Mouse (Mus musculus) left cerebral cortex, postnatal 14 days (tissue): Measurements from ENCODE around the gene Greb1. TPM values are rescaled to one million over a fixed set of nuclear protein-coding genes. Genes with fewer than 3 reads are reported as not detected.

Experiments
- DNase-seq, 2 experiments: peaks; one replicate each; pipeline ENCODE4 v3.0.0; 2021 to 2022; ENCODE audit warnings: low spot score in 2 of 2, mixed read lengths in 1 of 2
- intact Hi-C: fragments of 180-260 bp; cut with DNase I; formaldehyde crosslinking; loops from one replicate; pipeline ENCODE4 v1.15.1; 2025
- total RNA-seq, 2 experiments: library from RNA; stranded (reverse); gene quantifications; 2 replicates each; pipeline ENCODE4 v1.2.3; 2021

Gene Greb1
- total RNA-seq, 2 experiments from 2014 or later: 0.57 to 0.75 TPM

- no peak for DNase-seq
- intact Hi-C loops: no loop called here
Observed at GRCm38 (mm10) chr12:16769601-16770165, 31.0 kb downstream of the Greb1 start.

DNA sequence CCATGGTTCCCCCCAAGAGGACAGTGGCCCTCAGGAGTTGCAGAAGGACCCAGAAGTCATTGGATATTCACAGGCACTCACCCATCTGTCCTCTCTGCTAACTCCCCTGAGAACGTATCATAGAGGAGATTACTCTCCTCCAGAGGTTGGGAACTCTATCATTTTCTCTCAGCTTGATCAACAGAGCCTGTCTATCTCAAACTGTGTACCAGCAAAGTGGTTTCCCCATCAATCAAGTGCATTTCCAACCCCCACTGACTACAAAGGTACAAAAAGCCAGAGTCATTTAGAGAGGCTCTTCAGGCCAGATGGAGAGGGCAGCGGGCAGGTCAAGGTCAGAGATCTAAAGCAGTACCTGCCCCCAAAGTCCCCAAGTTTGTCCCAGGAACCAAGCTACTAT, 32.0 kb downstream of the Greb1 start:
- DNase-seq: no peak
- intact Hi-C loops: no loop called here

- intact Hi-C loops: no loop called here
- no peak for DNase-seq
Observed at GRCm38 (mm10) chr12:16768251-16768650, 32.4 kb downstream of the Greb1 start.

DNA sequence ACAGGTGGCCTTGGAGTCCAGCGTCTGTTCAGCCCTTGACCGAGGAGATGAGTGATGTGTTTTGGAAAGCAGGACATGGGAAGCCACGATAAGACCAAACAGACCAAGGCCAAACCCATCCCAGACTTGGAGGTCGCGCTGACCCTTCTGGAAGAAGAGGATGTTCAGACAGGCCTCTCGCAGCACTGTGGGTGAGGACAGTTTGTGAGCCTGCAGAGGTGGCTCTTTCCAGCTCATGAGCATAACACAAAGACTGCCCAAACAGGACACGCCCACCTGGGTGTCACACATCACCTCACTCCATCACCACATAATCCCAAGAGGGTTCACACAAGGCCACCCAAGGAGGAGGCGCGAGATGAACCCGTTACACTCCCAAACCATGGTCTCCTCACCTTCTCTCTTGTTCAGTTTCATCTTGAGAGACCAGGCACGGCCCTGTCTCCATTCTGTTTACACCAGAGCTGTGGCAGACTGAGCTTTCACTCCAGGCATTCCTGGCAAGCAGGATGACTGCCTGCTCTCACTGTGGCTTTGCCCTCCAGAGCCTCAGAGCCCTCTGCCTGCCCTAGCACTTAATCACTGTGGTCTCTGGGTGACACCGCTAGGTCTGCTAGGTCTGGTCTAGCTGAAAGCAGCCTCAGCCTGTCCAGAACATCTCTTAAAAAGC, 35.8 kb downstream of the Greb1 start:
- DNase-seq: no peak
- intact Hi-C loops: no loop called here

DNA sequence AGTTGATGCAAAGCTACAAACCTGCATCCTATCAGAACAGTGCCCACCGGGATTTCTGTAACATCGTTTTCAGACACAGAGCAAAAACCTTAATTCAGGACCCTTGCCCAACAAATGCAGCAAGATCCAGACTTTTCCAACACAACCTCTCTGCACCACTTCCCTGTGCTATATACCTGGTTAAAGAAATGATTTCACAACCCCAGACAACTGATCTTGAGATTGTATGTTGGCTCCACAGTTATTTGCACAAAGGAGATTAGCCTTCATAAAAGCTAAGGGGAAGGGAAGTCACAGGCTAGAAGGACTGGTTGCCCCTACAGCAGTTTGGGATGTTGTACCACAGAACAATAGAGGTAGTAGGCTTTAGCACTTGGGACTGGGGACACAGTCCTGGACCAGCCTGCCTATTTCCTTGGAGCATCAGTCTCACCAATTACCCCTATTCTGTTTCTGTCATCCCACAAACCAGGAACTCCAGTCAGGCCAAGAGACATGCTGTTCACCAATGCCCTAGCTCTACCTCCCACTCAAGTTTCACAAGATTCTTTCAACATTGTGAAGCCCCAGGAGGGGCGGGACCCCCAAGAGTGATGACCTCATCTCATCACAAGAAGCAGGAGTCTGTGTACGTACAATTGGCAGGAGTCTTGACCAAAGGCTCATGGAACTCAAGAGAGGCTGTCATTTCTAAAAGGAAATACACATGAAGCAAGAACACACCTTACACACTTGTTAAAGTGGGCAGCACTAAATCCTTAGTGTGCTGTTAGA, 36.9 kb downstream of the Greb1 start:
- intact Hi-C loops: no loop called here
- DNase-seq: no peak

- intact Hi-C loops: no loop called here
- no peak for DNase-seq
Observed at GRCm38 (mm10) chr12:16761461-16761860, 39.2 kb downstream of the Greb1 start.

DNA sequence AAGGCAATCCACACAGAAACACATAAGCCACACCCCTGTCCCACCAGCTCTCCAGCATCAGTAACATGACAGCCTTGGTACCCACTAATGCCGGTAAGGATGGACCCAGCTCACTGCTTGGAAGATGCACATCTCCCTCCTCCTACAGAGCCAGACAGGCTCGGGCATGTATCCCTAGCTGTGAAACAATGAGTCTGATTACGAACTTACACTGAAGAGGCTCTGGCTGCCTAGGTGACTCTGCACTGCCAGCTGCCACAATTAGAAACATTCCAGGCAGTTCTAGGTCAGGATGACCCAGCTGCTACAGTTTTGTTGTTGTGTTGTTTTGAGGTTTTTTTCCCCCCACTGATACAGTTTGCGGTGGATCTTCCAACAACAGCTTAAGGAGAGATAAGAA, 40.4 kb downstream of the Greb1 start:
- intact Hi-C loops: no loop called here
- DNase-seq: peak in 1 of 2 experiments; percentile 13

DNA sequence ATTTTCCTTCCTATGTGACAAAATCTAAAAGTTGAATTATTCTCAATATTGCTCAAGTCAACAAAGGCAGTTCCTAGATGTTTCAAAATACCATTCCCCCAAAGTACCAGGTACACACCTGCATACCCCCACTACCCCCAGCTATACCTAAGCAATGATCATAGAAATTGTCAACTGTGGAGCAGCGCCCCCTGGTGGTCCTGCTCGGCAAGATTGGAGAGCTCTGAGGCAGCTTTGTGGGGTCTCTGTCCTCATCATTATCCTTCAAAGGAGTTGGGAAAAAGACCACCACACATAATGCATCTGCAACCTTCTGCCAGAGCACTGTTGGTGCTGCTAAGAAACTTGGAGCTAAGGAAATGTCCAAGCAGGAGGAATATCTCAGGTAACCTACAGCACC, 46.4 kb downstream of the Greb1 start:
- intact Hi-C loops: loop anchor here (5.0 kb wide), 1 partner anchor 187 kb away; no protein-coding TSS in a partner anchor
- DNase-seq: peak; percentile 22 to 52

DNA sequence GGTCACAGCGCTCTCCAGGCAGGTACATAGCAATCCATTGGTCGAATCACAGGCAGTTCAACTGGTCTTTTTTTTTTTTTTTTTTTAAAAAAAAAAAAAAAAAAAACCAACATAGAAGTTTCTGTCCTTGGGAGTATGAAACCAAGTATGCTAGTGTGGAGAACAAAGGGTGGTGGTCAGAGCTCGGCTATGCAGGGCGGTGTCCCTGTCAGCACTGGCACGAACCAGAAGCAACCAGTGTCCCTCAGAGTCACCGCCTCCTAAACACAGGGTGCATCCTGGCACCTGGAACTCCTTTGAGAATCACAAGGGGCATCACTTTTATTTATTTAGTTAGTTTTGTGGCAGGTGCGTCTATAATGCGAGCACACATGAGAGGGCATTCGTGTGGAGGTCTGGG, 47.1 kb downstream of the Greb1 start:
- intact Hi-C loops: loop anchor here (5.0 kb wide), 1 partner anchor 186 kb away; no protein-coding TSS in a partner anchor
- no peak for DNase-seq

DNA sequence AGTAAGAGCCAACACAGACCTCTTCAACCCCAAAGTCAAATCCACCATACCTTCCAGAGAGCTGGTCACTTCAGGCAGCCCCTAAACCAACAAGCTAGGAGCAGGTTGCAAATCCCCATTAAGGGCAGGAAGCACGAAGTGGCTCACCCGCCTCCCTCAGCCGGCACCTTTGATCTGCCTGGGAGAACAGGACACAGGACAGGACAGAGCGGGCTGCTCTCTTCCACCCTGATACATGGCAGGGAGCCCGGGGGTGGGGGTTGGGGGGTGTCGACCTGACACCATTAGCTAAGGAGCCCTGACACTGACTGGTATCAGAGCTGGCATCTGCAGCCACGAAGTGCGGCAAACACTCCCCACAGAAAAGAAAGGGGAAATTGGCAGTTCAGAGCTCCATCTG, 47.6 kb downstream of the Greb1 start:
- no peak for DNase-seq
- intact Hi-C loops: loop anchor here (5.0 kb wide), 1 partner anchor 186 kb away; no protein-coding TSS in a partner anchor

DNA sequence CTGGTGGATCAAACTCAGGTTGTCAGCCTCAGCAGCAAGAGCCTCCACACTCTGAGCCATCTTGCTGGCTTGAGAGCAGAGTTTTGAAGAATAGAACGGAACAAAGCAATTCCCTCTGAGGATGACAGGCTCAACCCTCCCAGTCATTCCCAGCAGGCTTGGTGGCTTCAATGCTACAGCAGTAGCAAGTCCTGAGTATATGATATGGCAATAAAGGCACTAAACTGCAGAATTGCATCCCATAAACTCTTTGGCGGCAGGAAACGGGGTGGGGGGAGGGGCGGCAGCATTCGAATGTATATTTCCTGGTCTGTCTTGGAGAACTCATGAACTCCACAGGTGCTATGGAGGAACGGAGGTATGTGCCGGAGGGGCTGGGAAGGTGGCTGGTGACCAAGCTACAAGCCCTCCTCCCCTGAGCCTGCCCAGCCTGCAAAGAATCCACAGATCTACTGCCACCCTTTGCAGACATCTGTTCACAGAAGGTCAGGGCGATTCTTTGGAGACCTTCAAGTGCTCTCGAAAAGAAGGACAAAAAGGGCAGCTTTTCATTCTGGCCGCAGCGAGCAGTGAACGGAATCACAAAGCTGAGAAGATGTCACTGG, 48.3 kb downstream of the Greb1 start:
- intact Hi-C loops: loop anchor here (5.0 kb wide), 1 partner anchor 185 kb away; no protein-coding TSS in a partner anchor
- no peak for DNase-seq

DNA sequence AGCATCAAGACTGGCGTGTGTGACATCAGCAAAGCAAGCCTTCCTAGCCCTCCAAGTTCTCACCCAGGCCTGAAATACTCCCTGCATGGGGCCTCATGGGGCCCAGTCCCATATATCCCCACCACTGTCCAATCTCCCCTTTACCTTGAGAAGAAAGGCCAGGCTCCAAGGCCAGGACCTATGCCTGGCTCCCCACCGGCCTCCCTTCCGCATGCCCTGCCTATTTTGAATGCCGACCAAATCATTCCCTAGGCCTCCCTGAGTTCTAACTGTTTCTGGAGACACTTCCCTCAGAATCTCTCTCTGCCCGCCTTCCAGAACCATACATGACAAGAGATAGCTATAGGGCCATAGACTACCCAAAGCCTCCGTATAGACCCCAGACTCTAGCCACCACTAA, 49.1 kb downstream of the Greb1 start:
- DNase-seq: no peak
- intact Hi-C loops: loop anchor here (5.0 kb wide), 1 partner anchor 184 kb away; no protein-coding TSS in a partner anchor

- intact Hi-C loops: no loop called here
- DNase-seq: no peak
Observed at GRCm38 (mm10) chr12:16740059-16740458, 60.6 kb downstream of the Greb1 start.

- no peak for DNase-seq
- intact Hi-C loops: no loop called here
Observed at GRCm38 (mm10) chr12:16737266-16737665, 63.4 kb downstream of the Greb1 start.

- no peak for DNase-seq
- intact Hi-C loops: no loop called here
Observed at GRCm38 (mm10) chr12:16734698-16735097, 66.0 kb downstream of the Greb1 start.

DNA sequence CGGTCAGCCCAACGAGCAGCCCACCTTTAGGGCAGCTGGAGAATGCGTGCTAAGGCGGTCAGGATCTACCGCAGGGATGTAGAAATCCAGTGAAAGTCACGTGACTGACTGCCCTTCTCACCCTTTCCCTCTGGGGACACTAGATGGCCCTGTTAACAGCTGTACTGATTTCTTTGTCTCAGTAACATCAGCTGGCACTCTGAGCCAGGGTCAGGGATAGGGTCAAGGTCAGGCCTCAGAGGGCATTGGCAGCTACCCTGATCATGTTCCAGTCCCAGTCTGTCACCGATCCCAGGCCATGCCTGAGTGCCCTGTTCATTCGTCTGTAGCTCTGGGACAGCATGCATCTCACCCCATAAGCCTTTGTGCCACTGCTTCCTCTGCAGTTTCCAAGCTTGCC, 66.7 kb downstream of the Greb1 start:
- no peak for DNase-seq
- intact Hi-C loops: no loop called here

DNA sequence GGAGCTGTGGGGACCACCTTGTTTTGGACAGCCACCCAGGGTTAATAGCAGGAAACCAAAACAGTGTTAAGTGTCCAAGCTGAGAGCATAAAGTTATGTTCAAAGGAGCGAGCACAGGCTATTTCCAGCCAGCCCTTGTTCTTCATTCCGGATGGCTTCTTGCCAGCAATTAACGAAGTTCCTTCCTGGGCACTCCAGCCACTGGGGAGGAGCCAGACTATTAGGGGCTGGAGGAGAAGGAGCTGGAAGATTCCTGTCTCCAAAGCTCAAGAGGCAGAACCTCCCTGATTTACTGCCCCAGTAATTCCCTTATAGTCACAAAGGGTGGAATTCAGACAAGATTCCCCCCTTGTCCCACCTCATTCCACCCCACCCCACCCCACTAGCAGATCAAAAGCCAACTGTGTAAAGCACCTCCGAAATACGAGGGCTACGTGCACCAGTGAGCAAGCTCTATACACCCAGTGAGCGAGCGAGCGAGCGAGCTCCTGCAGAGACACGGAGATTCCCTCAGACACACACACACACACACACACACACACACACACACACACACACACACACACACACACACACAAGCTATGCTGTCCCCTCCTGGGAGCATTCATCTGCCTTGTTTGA, 69.5 kb downstream of the Greb1 start:
- intact Hi-C loops: no loop called here
- DNase-seq: peak; percentile 45 to 59

DNA sequence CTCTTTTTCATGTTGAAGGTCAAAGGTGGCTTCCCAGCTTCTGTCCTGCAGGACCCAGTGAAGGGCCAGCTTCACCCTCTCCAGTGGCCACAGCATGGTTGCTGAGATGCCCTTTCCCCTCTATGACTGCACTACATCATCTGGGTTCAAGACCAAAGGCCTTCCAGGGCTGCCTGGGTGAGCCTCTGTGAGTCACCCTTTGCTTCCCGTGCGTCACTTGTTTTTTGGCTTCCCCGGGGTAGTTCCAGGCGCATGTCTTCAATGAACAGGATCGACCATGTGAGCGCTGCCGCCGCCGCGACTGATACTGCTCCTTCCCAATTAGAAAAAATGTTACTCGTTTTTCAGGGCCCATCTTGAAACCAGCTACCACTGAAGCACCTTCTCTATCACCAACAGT, 70.5 kb downstream of the Greb1 start:
- DNase-seq: no peak
- intact Hi-C loops: no loop called here

- intact Hi-C loops: no loop called here
Observed at GRCm38 (mm10) chr12:16728221-16728620, 72.5 kb downstream of the Greb1 start.

GRCm38 (mm10) chr12:16726229-16726628, 74.5 kb downstream of the Greb1 start:
- intact Hi-C loops: no loop called here
- DNase-seq: no peak

More at GRCm38 (mm10) chr12:16728221-16728620, 72.5 kb downstream of the Greb1 start:
- DNase-seq: no peak
